Mouse (Mus musculus): Measurements from ENCODE around the gene Tpcn1.

DNA sequence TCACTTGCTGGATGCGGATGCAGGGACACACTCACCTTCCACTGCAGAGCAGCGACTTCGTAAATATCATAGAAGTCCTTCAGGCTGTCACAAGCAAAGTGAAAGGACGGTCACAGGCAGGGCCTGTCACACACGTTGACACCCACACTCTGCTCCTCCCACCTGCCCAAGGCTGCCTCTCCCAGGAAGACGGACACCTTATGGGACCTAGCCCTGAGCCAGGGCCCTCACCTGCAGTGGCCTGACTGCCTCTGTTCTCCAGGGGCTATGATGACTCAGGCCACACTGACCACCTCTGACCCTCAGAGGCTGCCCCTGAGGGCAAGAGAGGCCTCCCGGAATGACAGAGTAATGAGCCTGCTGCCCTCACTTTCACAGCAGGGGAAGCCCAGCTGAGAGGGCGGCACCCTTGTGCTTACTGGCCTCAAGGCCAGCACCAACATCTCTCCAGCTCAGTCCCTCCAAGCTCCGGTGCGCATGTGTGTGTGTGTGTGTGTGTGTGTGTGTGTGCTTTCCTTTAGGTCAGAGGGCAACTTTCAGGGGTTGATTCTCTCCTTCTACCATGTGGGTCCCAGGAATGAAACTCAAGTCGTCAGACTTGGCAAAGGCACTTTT, 40.1 kb downstream of the Tpcn1 start:
- TF ChIP-seq CTCF (IDR thresholded peaks at IDR 0.05; ENCODE audit: low read depth), result no peak
- TF ChIP-seq EP300 (IDR thresholded peaks at IDR 0.05; ENCODE audit: low read depth), result no peak
